7 mouse cellular contexts compared by ENCODE assay signal in genomic region chr10:68705471-68706036, GRCm38 (mm10).
"Had no signal": no experiment of that assay in that cellular context is flagged by ENCODE, and none has a peak within 500 bp of the region (broad histone marks: within the 10 kb centered on the region; RNA-seq: fewer than 3 reads in every experiment).

No protein-coding gene starts in this region.

- DNase-seq: kidney, postnatal 25 days; lung, embryonic 14.5 days; lung, postnatal 10 days; lung, postnatal 4 days; midbrain, embryonic 14.5 days; retina, postnatal 1 day; thymus, postnatal 4 days had no signal
